ENCODE assay signal across 8 mouse cellular contexts in the genomic region with DNA sequence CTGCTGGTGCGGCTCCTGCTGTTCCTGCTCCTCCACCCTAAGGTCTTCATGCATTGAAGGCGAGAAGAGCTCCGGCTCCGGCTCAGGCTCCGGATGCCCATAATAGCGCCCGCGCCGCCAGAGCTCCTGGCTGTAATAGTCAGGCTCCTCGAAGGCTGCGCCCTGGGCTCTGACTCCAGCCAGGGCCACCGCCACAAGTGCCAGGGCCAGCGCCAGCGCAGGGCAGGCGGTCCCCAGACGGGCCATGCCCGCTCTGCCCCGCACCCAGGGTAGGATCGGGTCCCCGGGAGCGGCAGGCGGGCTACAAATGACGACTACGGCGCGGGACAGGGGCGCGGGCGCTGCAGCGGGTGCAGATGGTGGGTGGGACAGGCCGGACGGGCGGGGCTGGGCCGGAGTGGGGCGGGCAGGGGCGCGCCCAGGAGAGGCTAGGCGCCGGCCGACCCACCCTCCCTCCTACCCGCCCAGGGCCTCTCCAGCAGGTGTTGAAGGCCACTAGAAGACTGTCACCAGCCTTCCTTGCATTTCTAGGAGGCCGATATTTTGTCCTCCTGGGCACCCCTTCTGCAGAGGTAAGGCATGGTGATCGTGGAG. TPM values are rescaled to one million over a fixed set of nuclear protein-coding genes. Genes with fewer than 3 reads are reported as not detected.
DNase-seq lines count a peak whose midpoint lies in the region; ATAC-seq and TF ChIP-seq lines count a peak whose summit lies in the region.

Cpxm2 (minus strand) TSS at position 372 of the 594 bp plus-strand sequence.

- no peak for TF ChIP-seq CTCF in layer of hippocampus, adult 2 months (conservative IDR thresholded peaks at IDR 0.05)

- no peaks in the 10 kb centered on the region for H3K36me3 ChIP-seq in limb, embryonic 15.5 days

- H3K27me3 ChIP-seq in limb, embryonic 15.5 days: peaks cover 34% of the 10 kb centered on the region

- peak within 1 kb of the TSS; percentile 10; the same call in 1 of the 2 replicates for H3K27ac ChIP-seq in layer of hippocampus, adult 2 months
- H3K27ac ChIP-seq in limb, embryonic 15.5 days: peak within 1 kb of the TSS; percentile 57

- peak within 1 kb of the TSS; percentile 86 for H3K4me2 ChIP-seq in limb, embryonic 15.5 days

- peak within 1 kb of the TSS; percentile 63 for H3K9ac ChIP-seq in limb, embryonic 15.5 days

- H3K4me1 ChIP-seq in limb, embryonic 15.5 days: peaks cover 17% of the 10 kb centered on the region

- 3% methylated on average over 40 of the region's 43 CpGs for WGBS in limb, embryonic 15.5 days

- H3K9me3 ChIP-seq in limb, embryonic 15.5 days: no peaks in the 10 kb centered on the region

- peak within 1 kb of the TSS; percentile 35 for H3K4me3 ChIP-seq in layer of hippocampus, adult 2 months
- peak within 1 kb of the TSS; percentile 48 for H3K4me3 ChIP-seq in limb, embryonic 15.5 days

- no peak for DNase-seq in layer of hippocampus, adult 2 months (ENCODE audit: low spot score in 2 of 2)
- DNase-seq in layer of hippocampus, adult 18-20 months (ENCODE audit: low spot score in 2 of 2): no peak
- DNase-seq in adrenal gland, postnatal 36 days: peak; percentile 25 to 39
- no peak for DNase-seq in gonadal fat pad, adult 2 months (ENCODE audit: low read depth)
- no peak for DNase-seq in frontal cortex, postnatal 25 days (ENCODE audit: low spot score in 2 of 2)
- no peak for DNase-seq in right cerebral cortex, adult 2 months (ENCODE audit: low spot score in 2 of 2)

- no peak for ATAC-seq in limb, embryonic 15.5 days (ENCODE audit: insufficient number of reproducible peaks, low FRiP score, low TSS enrichment, low read depth)
- no peak for ATAC-seq in activated CD4-positive, CD25-positive, alpha-beta regulatory T cell, adult 4 months

RNA-seq across cellular contexts. Expression of gene Cpxm2, which starts in this region (rescaled TPM):
- 1 to 10 TPM; 1.1 to 2.5 TPM for total RNA-seq in layer of hippocampus, adult 2 months (2021)
- total RNA-seq in layer of hippocampus, adult 18-20 months (2021): 1 to 10 TPM; 2.3 to 3.0 TPM
- 10 to 100 TPM; 14.3 to 17.2 TPM for total RNA-seq in adrenal gland, postnatal 36 days (2021)
- 38.7 and 53.7 TPM in 2 replicates for polyA plus RNA-seq in gonadal fat pad, adult 2 months (2012; rRNA removed)
- 64.4 and 79.0 TPM in 2 replicates for polyA plus RNA-seq in limb, embryonic 15.5 days (2015; fragmentation: Nextera tagmentation; extraction: Ambion mirVana)
- not detected for polyA plus RNA-seq in activated CD4-positive, CD25-positive, alpha-beta regulatory T cell, adult 4 months (2017; shearing (Covaris generic))

Comparison
In these comparisons a context has a peak if more than half of its experiments do, and no peak if none do; other contexts are left out.
1. RNA of gene Cpxm2 (polyA plus RNA-seq): 64.4 to 79.0 TPM in limb, embryonic 15.5 days and 38.7 to 53.7 TPM in gonadal fat pad, adult 2 months; not detected in activated CD4-positive, CD25-positive, alpha-beta regulatory T cell, adult 4 months; every median in the first group is over 10 times any median in the second.
2. DNase-seq: peak in adrenal gland, postnatal 36 days (2 of 2); none in layer of hippocampus, adult 2 months (0 of 2), layer of hippocampus, adult 18-20 months (0 of 2), gonadal fat pad, adult 2 months (single experiment), frontal cortex, postnatal 25 days (0 of 2) and right cerebral cortex, adult 2 months (0 of 2).